Mouse (Mus musculus) midbrain, postnatal 0 days (tissue): Measurements from ENCODE around the gene Mlh3. TPM values are rescaled to one million over a fixed set of nuclear protein-coding genes. Genes with fewer than 3 reads are reported as not detected.

Experiments
- ATAC-seq: fragments of 200-750 bp; cut with Nextera tagmentation; 2 replicates; pipeline ENCODE4 v1.8.0; 2017; ENCODE audit warnings: moderate number of reproducible peaks, mild to moderate bottlenecking, moderate TSS enrichment, moderate library complexity; ENCODE audit not compliant: low FRiP score
- DNase-seq: peaks from one replicate; pipeline ENCODE4 v3.0.0-alpha.2; 2015; ENCODE audit warnings: low spot score
- H3K27ac ChIP-seq: fragments of 300-500 bp; sonication (generic); 2 replicates; pipeline ENCODE4 v1.5.1; 2014; ENCODE audit warnings: low read depth, mild to moderate bottlenecking, low read length, mixed read lengths
- H3K27me3 ChIP-seq: fragments of 300-500 bp; sonication (generic); 2 replicates; pipeline ENCODE4 v1.6.1; 2014; ENCODE audit warnings: low read length, control low read depth, mixed read lengths; ENCODE audit not compliant: insufficient read depth
- H3K36me3 ChIP-seq: fragments of 300-500 bp; sonication (generic); 2 replicates; pipeline ENCODE4 v1.6.1; 2014; ENCODE audit warnings: low read length, control low read depth, mixed read lengths; ENCODE audit not compliant: insufficient read depth
- H3K4me1 ChIP-seq: fragments of 300-500 bp; sonication (generic); 2 replicates; pipeline ENCODE4 v1.6.1; 2014; ENCODE audit warnings: mild to moderate bottlenecking, control low read depth, antibody characterized with exemption, low read length, mixed read lengths; ENCODE audit not compliant: insufficient read depth
- H3K4me2 ChIP-seq: fragments of 300-500 bp; sonication (generic); 2 replicates; pipeline ENCODE4 v1.6.1; 2014; ENCODE audit warnings: low read depth, mild to moderate bottlenecking, low read length, mixed read lengths; ENCODE audit not compliant: poor library complexity, severe bottlenecking
- H3K4me3 ChIP-seq: fragments of 300-500 bp; sonication (generic); 2 replicates; pipeline ENCODE4 v1.5.1; 2014; ENCODE audit warnings: low read depth, mild to moderate bottlenecking, low read length, moderate library complexity
- H3K9ac ChIP-seq: fragments of 300-500 bp; sonication (generic); replicated peaks from 2 replicates; pipeline ENCODE4 v1.6.1; 2014; ENCODE audit warnings: mild to moderate bottlenecking, low read length, moderate library complexity, mixed read lengths; ENCODE audit not compliant: poor library complexity, severe bottlenecking
- H3K9me3 ChIP-seq: fragments of 300-500 bp; sonication (generic); 2 replicates; pipeline ENCODE4 v1.6.1; 2016; ENCODE audit warnings: low read length, control low read depth
- CTCF ChIP-seq: IDR thresholded peaks from 2 replicates; pipeline ENCODE4 v1.5.1; 2016; ENCODE audit warnings: antibody characterized with exemption, mild to moderate bottlenecking
- WGBS: fragments of 180-500 bp; shearing (Covaris S2); extraction: QIAGEN DNeasy Blood & Tissue Kit; methylation state at CpG from one replicate; pipeline ENCODE4 v1.1.7; 2014; 5-methylcytosine and 5-hydroxymethylcytosine counted together
- polyA plus RNA-seq: library from polyadenylated mRNA; unstranded; fragments of >200 nt; fragmentation: Nextera tagmentation; extraction: Ambion mirVana; gene quantifications from 2 replicates; pipeline ENCODE4 v1.2.1, GENCODE M21; 2015
- total RNA-seq: library from RNA; depleted of rRNA; stranded (reverse); fragments of >200 nt; gene quantifications from 2 replicates; pipeline ENCODE4 v1.2.3, GENCODE M21; 2014

Mlh3 gene
- total and polyA plus RNA-seq, 2 experiments from 2014 or later, result 5.0 to 7.2 TPM

DNA sequence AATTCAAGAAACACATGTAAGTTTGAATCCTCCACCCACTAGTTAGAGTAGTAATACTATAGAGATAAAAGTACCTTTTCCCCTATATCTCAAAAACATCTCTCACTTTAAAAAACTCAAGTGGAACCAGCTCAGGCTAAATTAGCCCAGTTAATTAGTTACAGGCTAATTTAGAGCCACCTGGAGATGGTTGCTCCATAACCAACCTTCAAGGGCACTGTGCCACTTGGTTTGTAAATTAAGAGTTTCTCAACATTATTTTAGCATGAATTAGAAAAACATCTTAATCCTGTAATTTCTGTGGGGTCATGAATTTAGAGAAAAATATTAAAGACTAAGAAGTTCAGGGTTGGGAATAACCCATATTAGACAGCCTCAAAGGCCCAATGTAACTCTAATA lies 21.1 kb upstream of the Mlh3 start:
- H3K9me3 ChIP-seq, result peaks cover 6% of the 10 kb centered on the region; the same call in 1 of the 2 replicates
- peaks cover 3% of the 10 kb centered on the region; the same call in 1 of the 2 replicates for H3K4me1 ChIP-seq
- H3K9ac ChIP-seq, result no peak overlapping the region
- H3K4me2 ChIP-seq, result no peak overlapping the region
- no peaks in the 10 kb centered on the region for H3K27me3 ChIP-seq
- ATAC-seq (no peak), DNase-seq (no peak)
- H3K36me3 ChIP-seq, result no peaks in the 10 kb centered on the region
- TF ChIP-seq CTCF, result no peak
- no peak overlapping the region for H3K27ac ChIP-seq
- H3K4me3 ChIP-seq, result no peak overlapping the region

DNA sequence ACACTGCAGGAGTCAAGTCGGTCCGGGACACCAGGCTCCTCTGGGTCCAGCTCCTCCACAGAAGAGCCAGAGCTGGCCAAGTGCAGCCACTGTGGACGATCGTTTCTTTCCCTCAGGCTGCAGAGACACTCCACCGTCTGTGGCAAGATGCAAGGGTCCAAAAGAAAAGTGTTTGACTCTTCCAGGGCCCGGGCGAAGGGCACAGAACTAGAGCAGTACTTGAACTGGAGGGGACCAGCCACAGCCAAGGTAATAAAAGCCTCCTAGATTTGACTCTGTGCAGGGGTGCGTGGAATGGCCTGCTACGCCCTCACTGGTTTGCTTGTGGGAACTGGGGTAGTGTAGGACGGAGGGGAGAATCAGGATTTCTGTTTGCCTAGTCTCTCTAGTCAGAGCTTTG lies 20.2 kb upstream of the Mlh3 start:
- H3K4me3 ChIP-seq, result no peak overlapping the region
- H3K27me3 ChIP-seq, result no peaks in the 10 kb centered on the region
- ATAC-seq (no peak), DNase-seq (no peak)
- 83% methylated on average over 10 of the region's 10 CpGs for WGBS
- peaks cover 6% of the 10 kb centered on the region; the same call in 1 of the 2 replicates for H3K9me3 ChIP-seq
- H3K4me2 ChIP-seq, result no peak overlapping the region
- peaks cover 3% of the 10 kb centered on the region; the same call in 1 of the 2 replicates for H3K4me1 ChIP-seq
- no peak overlapping the region for H3K27ac ChIP-seq
- H3K36me3 ChIP-seq, result no peaks in the 10 kb centered on the region
- H3K9ac ChIP-seq, result no peak overlapping the region
- no peak for TF ChIP-seq CTCF

DNA sequence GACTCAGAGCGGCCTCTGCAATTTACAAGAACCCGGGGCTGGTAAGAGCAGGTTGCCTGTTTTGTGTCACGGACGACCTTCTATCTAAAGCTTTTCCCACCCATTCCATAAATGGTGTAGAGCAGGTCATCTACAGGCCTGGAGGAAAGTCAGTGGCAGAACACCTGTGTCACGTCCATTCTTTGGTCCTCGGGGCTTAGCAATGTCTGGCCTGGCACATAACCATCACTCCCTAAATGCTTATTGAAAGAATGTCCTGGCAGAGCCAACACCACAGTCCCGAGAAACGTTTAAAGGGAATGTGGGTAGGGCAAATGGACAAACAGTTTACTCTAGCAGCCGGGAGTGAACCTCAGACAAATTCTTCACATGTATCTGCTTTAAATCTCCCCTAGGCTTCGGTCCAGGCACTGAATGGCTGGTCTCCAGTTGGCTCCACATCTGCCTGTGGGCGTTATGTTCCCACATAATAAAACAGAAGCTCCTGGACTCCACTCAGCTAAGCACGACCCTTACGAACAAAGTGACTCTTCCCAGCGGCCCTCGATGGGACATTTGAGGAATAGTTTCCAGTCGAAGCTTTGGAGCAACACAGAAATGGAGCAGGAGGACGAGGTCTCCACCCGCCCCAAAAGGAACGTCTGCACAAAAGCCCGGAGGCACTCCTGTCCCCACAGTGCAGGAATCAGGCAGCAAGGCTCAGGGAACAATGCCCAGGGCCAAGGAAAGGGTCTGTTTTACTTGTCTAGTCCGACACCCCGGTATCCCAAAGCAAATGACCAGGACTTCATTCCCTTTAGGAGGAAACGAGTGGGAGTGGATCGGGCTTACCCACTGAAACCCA lies 19.0 kb upstream of the Mlh3 start:
- WGBS, result 64% methylated on average over 24 of the region's 24 CpGs
- no peak for TF ChIP-seq CTCF
- ATAC-seq, result no peak; the same call in 1 of the 2 replicates

DNA sequence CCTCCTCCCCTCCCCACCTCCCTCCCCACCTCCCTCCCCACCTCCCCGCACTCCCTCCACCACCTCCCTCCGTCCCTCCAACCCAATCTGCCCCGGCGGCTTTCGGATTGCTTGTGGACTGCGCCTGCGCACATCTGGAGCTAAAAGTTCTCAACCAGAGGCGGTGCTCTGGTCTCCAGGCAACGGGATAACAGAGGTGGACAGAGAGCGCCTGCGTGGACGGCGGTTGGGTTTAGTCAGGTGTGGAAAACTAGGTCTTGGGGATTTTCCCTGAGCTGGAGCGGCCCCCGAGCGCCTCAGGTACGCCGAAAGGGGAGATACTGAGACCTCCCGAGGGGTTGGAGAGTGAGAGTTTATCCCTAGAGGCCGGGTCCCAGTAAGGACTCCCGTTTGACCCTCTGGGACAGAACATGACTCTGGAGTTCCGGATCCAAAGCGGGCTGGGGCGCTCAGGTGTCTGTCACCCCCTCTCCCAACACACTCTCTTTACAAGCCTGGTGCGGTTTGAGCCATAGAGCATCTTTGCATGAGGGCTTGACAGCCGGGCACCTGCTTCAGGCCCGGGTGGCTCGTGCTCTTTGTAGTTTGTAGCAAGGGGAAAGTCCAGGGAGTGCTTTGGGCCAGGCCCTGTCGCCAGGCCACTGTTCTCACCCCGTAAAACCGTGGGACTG lies 18.2 kb upstream of the Mlh3 start, which contains the start of gene Zc2hc1c:
Zc2hc1c (plus strand) TSS at position 106 of the 671 bp plus-strand sequence.
- no peak for TF ChIP-seq CTCF
- H3K4me3 ChIP-seq, result peak within 1 kb of the TSS; percentile 50
- DNase-seq, result peak; percentile 92
- peak within 1 kb of the TSS; percentile 60 for H3K9ac ChIP-seq
- H3K4me2 ChIP-seq, result peak within 1 kb of the TSS; percentile 90
- no peaks in the 10 kb centered on the region for H3K27me3 ChIP-seq
- 2% methylated on average over 29 of the region's 31 CpGs for WGBS
- H3K27ac ChIP-seq, result no peak within 1 kb of the TSS
- H3K4me1 ChIP-seq, result peaks cover 3% of the 10 kb centered on the region; the same call in 1 of the 2 replicates
- H3K36me3 ChIP-seq, result no peaks in the 10 kb centered on the region
- H3K9me3 ChIP-seq, result no peaks in the 10 kb centered on the region
- ATAC-seq, result peak; percentile 86

More for the DNA sequence above, 19.0 kb upstream of the Mlh3 start:
- H3K27me3 ChIP-seq, result no peaks in the 10 kb centered on the region
- no peaks in the 10 kb centered on the region for H3K36me3 ChIP-seq
- DNase-seq, result no peak
- peaks cover 3% of the 10 kb centered on the region; the same call in 1 of the 2 replicates for H3K4me1 ChIP-seq
- peak overlapping the region; percentile 50 for H3K4me3 ChIP-seq
- peak overlapping the region; percentile 90 for H3K4me2 ChIP-seq
- peaks cover 4% of the 10 kb centered on the region; the same call in 1 of the 2 replicates for H3K9me3 ChIP-seq
- H3K27ac ChIP-seq, result no peak overlapping the region
- H3K9ac ChIP-seq, result peak overlapping the region; percentile 60; the same call in 1 of the 2 replicates

DNA sequence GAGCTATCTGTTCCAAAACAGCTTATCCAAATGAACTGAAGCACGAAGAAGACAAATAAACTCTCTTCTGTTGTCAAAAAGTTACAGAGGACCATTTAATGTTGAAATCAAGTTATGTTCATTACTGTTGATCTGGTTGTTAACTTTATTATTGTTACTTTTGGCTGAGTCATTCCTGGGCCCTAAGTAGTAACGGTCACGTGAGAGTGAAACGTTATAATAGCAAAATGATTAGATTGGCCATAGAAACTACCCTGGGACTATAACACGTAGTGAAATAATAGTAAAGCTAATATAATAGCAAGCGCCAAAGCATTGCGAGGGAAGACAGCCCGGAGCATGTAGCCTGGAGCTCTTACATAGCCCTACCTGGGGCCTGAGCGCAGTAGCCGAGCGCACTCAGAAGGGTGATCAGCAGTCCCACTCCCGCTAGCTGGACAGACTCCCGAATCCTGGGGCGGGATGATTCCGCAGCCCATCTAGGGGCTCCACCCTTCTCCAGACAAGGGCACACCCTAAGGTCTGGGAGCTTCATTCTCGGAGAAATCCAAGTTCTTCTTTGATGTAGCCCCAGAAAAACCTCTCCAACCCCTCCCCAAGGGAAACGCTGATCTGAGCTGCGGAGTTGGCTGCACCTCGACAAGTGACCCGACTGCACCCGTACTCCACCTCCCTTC lies 17.5 kb upstream of the Mlh3 start, which contains the start of gene Acyp1:
Acyp1 (minus strand) TSS at position 630 of the 677 bp plus-strand sequence.
- 6% methylated on average over 21 of the region's 21 CpGs for WGBS
- peak; percentile 17; the same call in 1 of the 2 replicates for ATAC-seq
- DNase-seq, result peak; percentile 12
- Histone ChIP-seq H3K4me2 (peak within 1 kb of the TSS; percentile 90), H3K4me3 (peak within 1 kb of the TSS; percentile 50), H3K9me3 (no peaks in the 10 kb centered on the region), H3K9ac (peak within 1 kb of the TSS; percentile 60), H3K36me3 (no peaks in the 10 kb centered on the region), H3K27ac (no peak within 1 kb of the TSS), H3K4me1 (peaks cover 3% of the 10 kb centered on the region; the same call in 1 of the 2 replicates), H3K27me3 (no peaks in the 10 kb centered on the region)
- TF ChIP-seq CTCF, result no peak
